Mouse (Mus musculus) liver, embryonic 12.5 days (tissue): ENCODE measurements at regions not wholly inside any gene's neighbourhood (a gene's known extent, or its start where the extent isn't known, plus 50 kb on each side); places are given as distances from the start of the nearest gene placed in this dataset.

Experiments
- ATAC-seq: fragments of 200-750 bp; cut with Nextera tagmentation; 2 replicates; pipeline ENCODE4 v1.8.0; 2017; ENCODE audit warnings: moderate number of reproducible peaks, mild to moderate bottlenecking, moderate library complexity
- H3K27ac ChIP-seq: fragments of 300-500 bp; sonication (generic); 2 replicates; pipeline ENCODE4 v1.5.1; 2016; ENCODE audit warnings: mild to moderate bottlenecking
- H3K27me3 ChIP-seq: fragments of 300-500 bp; sonication (generic); replicated peaks from 2 replicates; pipeline ENCODE4 v1.6.1; 2016; ENCODE audit warnings: mild to moderate bottlenecking, moderate library complexity
- H3K36me3 ChIP-seq: fragments of 300-500 bp; sonication (generic); 2 replicates; pipeline ENCODE4 v1.6.1; 2016; ENCODE audit warnings: mild to moderate bottlenecking, moderate library complexity
- H3K4me1 ChIP-seq: fragments of 300-500 bp; sonication (generic); 2 replicates; pipeline ENCODE4 v1.6.1; 2016
- H3K4me2 ChIP-seq: fragments of 300-500 bp; sonication (generic); 2 replicates; pipeline ENCODE4 v1.6.1; 2016; ENCODE audit warnings: mild to moderate bottlenecking, moderate library complexity
- H3K4me3 ChIP-seq: fragments of 300-500 bp; sonication (generic); 2 replicates; pipeline ENCODE4 v1.5.1; 2016; ENCODE audit warnings: mild to moderate bottlenecking, moderate library complexity
- H3K9ac ChIP-seq: fragments of 300-500 bp; sonication (generic); 2 replicates; pipeline ENCODE4 v1.6.1; 2016; ENCODE audit warnings: mild to moderate bottlenecking, moderate library complexity
- H3K9me3 ChIP-seq: fragments of 300-500 bp; sonication (generic); replicated peaks from 2 replicates; pipeline ENCODE4 v1.6.1; 2016; ENCODE audit warnings: mild to moderate bottlenecking, moderate library complexity
- WGBS: fragments of 180-500 bp; shearing (Covaris S2); methylation state at CpG from one replicate; pipeline ENCODE4 v1.1.7; 2016; ENCODE audit not compliant: insufficient replicate concordance; 5-methylcytosine and 5-hydroxymethylcytosine counted together

DNA sequence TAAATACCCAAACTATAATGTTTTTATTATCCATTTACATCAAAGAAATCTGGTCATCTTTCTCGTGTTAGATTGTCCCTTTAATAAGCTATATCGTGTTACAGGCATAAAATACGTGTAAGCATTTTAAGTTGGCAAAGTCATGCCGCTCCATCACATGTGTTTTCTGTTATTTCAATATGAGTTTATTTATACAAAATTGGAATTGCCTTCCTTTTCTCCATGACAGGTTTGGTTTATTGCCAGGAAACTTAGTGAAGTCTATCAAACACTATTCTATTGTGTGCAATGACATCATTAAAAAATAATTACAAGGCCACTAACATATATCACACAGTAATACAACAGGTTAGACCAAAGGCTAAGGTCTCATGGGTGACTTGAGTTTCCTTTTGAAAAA lies 400.8 kb upstream of the Zic4 start:
- no peak overlapping the region for H3K4me2 ChIP-seq
- no peak for ATAC-seq
- 61% methylated on average over 4 of the region's 4 CpGs for WGBS

DNA sequence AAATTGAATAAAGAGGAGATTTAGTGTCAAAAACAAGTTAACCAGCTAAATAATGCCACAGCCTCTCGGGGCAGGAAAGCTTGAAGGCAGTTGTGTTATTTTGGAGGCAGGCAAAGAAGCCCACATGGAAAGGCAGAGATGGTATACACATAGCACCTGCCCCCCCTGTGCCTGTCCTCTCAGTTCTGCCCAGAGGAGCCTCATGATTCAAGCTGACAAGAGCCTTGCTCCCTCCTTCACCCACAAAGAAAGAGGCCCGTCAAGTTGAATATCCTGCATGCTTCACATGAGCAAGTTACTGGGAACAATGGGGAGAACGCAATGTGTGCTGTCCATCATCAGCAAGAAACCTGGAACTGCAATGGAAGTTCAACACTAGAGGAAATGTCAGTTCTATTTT lies 398.2 kb upstream of the Zic4 start:
- Histone ChIP-seq H3K9ac (no peak overlapping the region), H3K4me2 (no peak overlapping the region), H3K9me3 (no peaks in the 10 kb centered on the region), H3K27me3 (no peaks in the 10 kb centered on the region), H3K36me3 (no peaks in the 10 kb centered on the region), H3K4me1 (no peaks in the 10 kb centered on the region), H3K27ac (no peak overlapping the region), H3K4me3 (no peak overlapping the region)
- 58% methylated on average over 3 of the region's 3 CpGs for WGBS
- ATAC-seq = no peak

More for the DNA sequence above, 400.8 kb upstream of the Zic4 start:
- Histone ChIP-seq H3K9me3 (no peaks in the 10 kb centered on the region), H3K9ac (no peak overlapping the region), H3K27ac (no peak overlapping the region), H3K4me1 (no peaks in the 10 kb centered on the region), H3K36me3 (no peaks in the 10 kb centered on the region), H3K4me3 (no peak overlapping the region), H3K27me3 (no peaks in the 10 kb centered on the region)

DNA sequence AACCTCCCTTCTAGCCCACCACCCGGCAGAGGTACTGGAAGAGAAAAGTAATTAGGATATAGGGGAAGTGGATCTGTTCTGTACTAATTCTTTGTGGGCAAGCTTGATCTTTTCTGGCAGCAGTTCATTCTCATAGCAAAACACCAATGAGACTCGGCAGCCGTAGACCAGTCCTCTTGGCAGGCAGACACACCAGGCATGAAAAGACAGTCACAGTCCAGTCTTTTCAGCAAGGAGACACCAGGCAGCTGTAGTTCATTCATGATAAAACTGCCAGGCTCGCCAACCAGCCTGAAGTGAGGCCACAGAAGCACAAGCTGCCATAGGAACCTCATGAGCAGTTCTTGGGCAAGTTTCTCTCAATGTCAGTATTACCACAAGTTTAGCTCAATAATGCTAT lies 383.5 kb upstream of the Zic4 start:
- H3K27ac ChIP-seq = no peak overlapping the region
- 73% methylated on average over 4 of the region's 4 CpGs for WGBS

DNA sequence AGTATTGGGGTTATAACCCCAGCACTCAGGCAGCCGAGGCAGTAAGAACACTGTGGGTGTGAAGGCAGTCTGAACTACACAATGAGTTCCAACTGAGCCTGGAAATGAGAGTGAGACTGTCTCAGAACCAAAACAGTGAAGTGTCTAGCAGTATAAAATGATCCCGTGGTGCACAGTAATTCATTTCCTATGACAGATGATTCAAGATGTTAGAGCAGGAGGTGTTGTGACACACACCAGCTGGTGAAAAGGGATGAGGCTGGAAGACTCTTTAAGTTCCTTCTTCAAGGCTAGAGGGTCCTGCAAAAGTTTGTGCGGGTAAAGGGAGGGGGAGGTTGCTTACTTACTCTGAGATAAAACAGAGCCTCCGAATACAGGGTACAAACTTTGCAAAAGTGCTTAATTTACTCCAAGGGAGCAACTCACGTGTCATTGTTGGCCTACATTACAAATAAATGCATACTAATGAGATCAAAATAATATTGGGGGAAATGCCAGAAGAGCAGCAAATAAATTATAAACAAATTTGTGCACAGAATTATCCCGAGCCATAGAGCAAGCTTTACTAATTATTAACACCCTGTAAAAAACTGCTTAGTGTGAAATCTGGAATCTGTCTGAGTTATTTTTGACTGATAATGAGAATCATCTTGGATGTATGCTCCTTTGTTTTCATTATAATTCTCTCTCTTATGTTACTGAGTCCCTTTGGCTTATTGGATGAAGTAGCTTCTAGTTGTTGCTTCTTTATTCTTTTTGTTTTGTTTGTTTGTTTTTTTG lies 382.0 kb upstream of the Zic4 start:
- H3K4me3 ChIP-seq = no peak overlapping the region
- H3K4me2 ChIP-seq = no peak overlapping the region
- H3K9ac ChIP-seq = no peak overlapping the region
- H3K36me3 ChIP-seq = no peaks in the 10 kb centered on the region
- no peaks in the 10 kb centered on the region for H3K4me1 ChIP-seq
- ATAC-seq = no peak
- no peaks in the 10 kb centered on the region for H3K9me3 ChIP-seq
- H3K27me3 ChIP-seq = no peaks in the 10 kb centered on the region
- no peak overlapping the region for H3K27ac ChIP-seq
- WGBS = 57% methylated on average over 6 of the region's 6 CpGs

More for the DNA sequence above, 383.5 kb upstream of the Zic4 start:
- Histone ChIP-seq H3K4me1 (no peaks in the 10 kb centered on the region), H3K9ac (no peak overlapping the region), H3K4me3 (no peak overlapping the region), H3K36me3 (no peaks in the 10 kb centered on the region), H3K4me2 (no peak overlapping the region), H3K9me3 (no peaks in the 10 kb centered on the region), H3K27me3 (no peaks in the 10 kb centered on the region)
- ATAC-seq = no peak

DNA sequence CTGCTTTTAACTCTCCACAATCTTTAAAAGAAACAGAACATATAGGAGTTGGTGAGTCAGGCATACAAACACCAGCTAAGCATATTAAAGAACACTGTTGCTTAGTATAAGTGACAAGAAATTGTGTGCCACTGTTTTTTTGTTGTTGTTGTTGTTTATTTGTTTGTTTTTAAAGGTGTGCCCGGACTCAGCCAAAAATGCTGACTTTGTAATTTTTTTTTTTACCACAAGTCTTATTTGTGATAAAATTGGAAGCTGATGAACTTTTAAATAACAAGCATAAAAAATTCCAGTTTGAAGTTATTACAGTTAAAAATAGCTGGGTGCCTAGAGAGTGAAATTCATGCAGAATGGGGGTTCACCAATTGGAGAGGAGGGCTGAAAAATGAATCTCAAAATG lies 363.0 kb upstream of the Zic4 start:
- 77% methylated on average over 1 of the region's 1 CpGs for WGBS
- Histone ChIP-seq H3K9ac (no peak overlapping the region), H3K4me2 (no peak overlapping the region), H3K4me1 (no peaks in the 10 kb centered on the region), H3K4me3 (no peak overlapping the region), H3K9me3 (no peaks in the 10 kb centered on the region), H3K27ac (no peak overlapping the region), H3K36me3 (no peaks in the 10 kb centered on the region), H3K27me3 (no peaks in the 10 kb centered on the region)
- no peak for ATAC-seq

DNA sequence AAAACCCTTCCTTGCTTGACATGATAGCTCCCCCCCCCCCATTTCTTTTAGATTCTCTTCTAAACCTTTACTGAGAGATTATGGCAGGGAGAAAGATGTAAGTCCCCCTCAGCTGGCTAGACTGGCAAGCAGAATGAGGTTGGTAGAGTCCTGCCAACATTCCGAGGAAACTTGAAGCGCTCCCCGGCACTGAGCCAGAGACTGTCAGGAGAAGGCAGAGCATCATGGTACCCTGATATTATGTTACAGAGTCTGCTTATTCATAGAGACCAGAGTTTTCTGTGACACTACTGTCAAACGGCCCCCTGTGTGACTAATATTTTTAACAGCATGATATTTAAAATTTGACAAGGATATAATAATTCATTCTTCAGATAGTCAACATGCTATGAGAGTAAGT lies 358.0 kb upstream of the Zic4 start:
- WGBS = 75% methylated on average over 4 of the region's 4 CpGs
- Histone ChIP-seq H3K4me2 (no peak overlapping the region), H3K27ac (no peak overlapping the region), H3K9ac (no peak overlapping the region), H3K4me3 (no peak overlapping the region), H3K36me3 (no peaks in the 10 kb centered on the region), H3K27me3 (no peaks in the 10 kb centered on the region), H3K9me3 (no peaks in the 10 kb centered on the region), H3K4me1 (no peaks in the 10 kb centered on the region)
- no peak for ATAC-seq

DNA sequence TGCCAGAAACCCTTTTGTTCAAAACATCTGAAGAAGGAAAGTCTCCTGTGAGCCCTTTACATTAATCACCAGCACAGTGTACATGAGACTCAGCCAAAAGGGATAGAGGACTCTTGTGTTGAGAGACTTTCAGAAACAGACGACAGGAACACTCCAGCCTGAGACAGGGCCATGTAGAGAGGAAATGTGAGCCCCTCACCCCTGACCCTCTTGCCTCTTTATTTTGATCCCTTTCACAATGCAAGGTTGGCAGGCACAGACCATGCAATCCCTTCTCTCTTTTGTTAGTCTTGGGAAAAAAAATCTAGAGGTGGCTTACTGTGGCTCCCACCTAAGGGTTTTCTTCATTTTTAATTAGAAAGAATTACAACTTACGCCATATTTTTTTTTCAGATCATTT lies 321.7 kb upstream of the Zic4 start:
- Histone ChIP-seq H3K4me3 (no peak overlapping the region), H3K9me3 (no peaks in the 10 kb centered on the region), H3K36me3 (no peaks in the 10 kb centered on the region), H3K9ac (no peak overlapping the region), H3K4me2 (no peak overlapping the region), H3K27ac (no peak overlapping the region), H3K27me3 (no peaks in the 10 kb centered on the region), H3K4me1 (no peaks in the 10 kb centered on the region)
- 45% methylated on average over 2 of the region's 2 CpGs for WGBS
- ATAC-seq = no peak

DNA sequence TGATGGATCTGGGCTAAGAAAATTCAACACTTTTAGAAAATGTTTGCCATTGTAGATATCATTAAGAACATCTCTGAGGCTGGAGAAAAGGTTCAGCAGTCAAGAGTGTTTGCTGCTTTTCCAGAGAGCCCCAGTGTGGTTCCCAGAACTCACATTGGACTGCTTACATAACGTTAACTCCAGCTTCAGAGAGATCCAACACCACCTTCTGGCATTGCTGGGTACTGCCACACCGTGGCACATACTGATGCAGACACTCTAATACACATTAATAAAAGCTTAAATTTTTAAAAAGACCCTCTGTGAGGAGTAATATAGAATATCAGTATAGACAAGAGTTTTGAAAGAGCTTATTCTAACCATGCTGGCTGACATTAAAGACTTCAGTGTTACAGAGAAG lies 313.6 kb upstream of the Zic4 start:
- H3K9me3 ChIP-seq = no peaks in the 10 kb centered on the region
- no peak overlapping the region for H3K4me3 ChIP-seq
- H3K27me3 ChIP-seq = no peaks in the 10 kb centered on the region
- no peaks in the 10 kb centered on the region for H3K36me3 ChIP-seq
- H3K4me1 ChIP-seq = no peaks in the 10 kb centered on the region
- no peak overlapping the region for H3K9ac ChIP-seq
- no peak for ATAC-seq
- WGBS = 22% methylated on average over 2 of the region's 2 CpGs
- no peak overlapping the region for H3K27ac ChIP-seq
- no peak overlapping the region for H3K4me2 ChIP-seq

DNA sequence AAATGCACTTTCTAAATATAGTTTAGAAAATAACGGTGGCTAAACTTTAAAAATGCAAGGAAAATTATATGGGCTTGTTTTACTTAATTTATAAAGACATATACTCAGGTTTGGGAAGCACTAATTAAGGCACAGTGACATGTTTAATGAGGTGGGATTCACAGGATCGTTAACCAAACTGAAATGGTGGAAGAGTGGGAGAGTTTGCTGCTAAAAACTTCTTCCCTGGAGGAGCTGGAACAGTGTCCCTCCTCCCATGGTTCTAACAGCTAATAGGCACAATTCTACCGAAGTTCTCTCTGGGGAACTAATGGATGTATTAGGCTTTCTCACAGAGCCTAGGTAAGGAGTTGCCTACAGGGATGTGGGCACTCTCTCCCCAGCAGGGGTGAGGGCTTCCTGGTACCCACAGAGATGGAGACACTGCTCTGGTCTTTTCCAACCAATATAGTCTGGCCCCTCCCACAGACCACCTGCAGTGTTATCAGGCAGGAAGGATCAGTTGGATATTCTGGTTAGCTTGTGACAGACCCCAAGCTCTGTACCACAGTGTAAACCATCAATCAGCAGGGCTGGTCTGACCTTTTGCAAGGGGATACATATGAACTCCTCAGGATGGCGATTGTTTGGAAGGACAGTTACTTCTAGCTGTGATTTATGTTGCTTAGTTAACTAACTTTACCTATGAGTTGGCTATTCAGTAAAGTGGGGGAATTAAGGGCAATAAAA lies 309.0 kb upstream of the Zic4 start:
- Histone ChIP-seq H3K4me2 (no peak overlapping the region), H3K36me3 (no peaks in the 10 kb centered on the region), H3K4me3 (no peak overlapping the region), H3K27me3 (no peaks in the 10 kb centered on the region), H3K27ac (no peak overlapping the region), H3K9ac (no peak overlapping the region), H3K4me1 (no peaks in the 10 kb centered on the region), H3K9me3 (no peaks in the 10 kb centered on the region)
- 0 out of 2 replicates have a peak, but pooled peaks have one; percentile 24 for ATAC-seq
- 43% methylated on average over 4 of the region's 4 CpGs for WGBS

DNA sequence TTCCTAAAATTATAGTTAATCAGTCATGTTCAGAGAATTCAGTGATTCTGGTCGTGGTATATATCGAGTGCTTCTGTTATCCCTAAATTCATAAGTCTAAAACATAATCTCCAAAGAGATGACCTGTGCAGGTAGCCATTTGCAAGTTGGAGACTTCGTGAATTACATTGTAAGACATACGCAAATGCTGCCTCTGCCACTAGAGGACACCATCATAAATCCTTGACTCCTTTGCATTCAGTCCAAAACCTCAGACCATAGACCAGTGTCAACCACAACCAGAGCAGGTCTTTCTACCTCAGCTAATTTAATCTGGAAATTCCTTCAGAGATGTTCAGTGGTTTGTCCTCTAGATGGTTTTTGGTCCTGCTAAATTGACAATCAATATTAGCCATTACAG lies 302.8 kb upstream of the Zic4 start:
- H3K27me3 ChIP-seq = no peaks in the 10 kb centered on the region
- 66% methylated on average over 4 of the region's 4 CpGs for WGBS
- no peaks in the 10 kb centered on the region for H3K4me1 ChIP-seq
- no peaks in the 10 kb centered on the region for H3K36me3 ChIP-seq
- no peak overlapping the region for H3K9ac ChIP-seq
- H3K27ac ChIP-seq = no peak overlapping the region
- no peak overlapping the region for H3K4me2 ChIP-seq
- ATAC-seq = no peak
- no peak overlapping the region for H3K4me3 ChIP-seq
- no peaks in the 10 kb centered on the region for H3K9me3 ChIP-seq

DNA sequence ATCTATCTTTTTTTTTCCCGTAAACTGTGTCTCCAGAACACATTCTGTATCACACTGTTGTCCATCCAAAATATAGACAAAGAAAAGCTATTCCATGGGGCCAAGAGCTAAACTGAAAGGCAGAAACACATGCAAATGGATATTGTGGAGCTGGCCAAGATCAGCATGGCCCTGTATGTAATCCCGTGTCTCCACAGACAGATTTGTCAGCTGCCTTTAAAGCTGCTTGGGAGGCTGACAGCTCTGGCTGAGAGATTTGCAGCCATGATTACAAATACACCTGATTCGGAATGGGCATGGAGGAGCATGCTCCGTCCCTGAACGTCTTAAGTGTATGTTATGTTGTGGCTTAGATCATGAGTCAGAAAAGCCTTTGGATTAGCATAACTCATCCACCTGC lies 292.7 kb upstream of the Zic4 start:
- Histone ChIP-seq H3K27ac (no peak overlapping the region), H3K9me3 (0 out of 2 replicates have a peak, but pooled peaks cover 4% of the 10 kb centered on the region), H3K4me2 (no peak overlapping the region), H3K27me3 (no peaks in the 10 kb centered on the region), H3K4me1 (no peaks in the 10 kb centered on the region), H3K9ac (no peak overlapping the region), H3K4me3 (no peak overlapping the region), H3K36me3 (no peaks in the 10 kb centered on the region)
- WGBS = 71% methylated on average over 5 of the region's 5 CpGs
- ATAC-seq = no peak

DNA sequence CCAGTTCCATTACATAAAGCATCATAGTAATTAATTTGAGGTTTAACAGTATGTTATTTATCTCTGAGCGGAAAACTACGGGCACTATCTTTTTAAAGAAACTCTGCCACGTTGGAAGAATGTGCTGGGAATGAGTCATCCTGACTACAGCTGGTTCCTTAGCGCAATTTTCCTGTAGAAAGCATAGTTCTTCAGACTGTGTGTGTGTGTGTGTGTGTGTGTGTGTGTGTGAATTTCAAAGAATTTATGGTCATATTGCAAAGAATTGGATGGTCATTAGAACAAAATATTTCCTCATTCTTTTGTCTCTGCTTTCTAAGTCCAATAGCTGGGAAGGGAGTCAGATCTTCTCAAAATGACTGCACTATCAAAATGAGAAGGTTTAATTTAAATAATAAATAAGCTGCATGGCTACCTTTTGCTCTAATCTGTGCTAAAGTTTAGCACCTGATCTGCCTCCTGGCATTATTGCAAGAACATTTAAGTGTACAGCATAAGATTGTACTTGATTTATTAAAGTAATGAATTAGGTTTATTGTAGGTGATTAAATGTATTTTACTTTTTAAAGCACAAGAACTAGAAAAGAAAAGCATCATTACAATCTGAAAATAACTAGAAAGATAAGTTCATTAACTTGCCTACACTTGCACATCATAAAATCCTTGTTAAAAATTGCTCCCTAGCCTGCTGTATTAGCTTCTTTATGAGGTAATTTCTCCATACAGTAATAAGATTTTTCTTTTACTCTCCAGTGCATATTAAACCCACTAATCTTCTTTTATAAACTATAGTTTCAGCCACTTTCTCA lies 288.6 kb upstream of the Zic4 start:
- H3K4me2 ChIP-seq = no peak overlapping the region
- no peak for ATAC-seq
- H3K27ac ChIP-seq = no peak overlapping the region
- H3K36me3 ChIP-seq = no peaks in the 10 kb centered on the region
- H3K9ac ChIP-seq = no peak overlapping the region
- H3K4me3 ChIP-seq = no peak overlapping the region
- 42% methylated on average over 4 of the region's 4 CpGs for WGBS
- no peaks in the 10 kb centered on the region for H3K4me1 ChIP-seq
- no peaks in the 10 kb centered on the region for H3K27me3 ChIP-seq
- H3K9me3 ChIP-seq = 0 out of 2 replicates have a peak, but pooled peaks cover under 1% of the 10 kb centered on the region
